Mouse (Mus musculus): ENCODE results near the gene Ccl3. TPM values are rescaled to one million over a fixed set of nuclear protein-coding genes. Genes with fewer than 3 reads are reported as not detected.

The Ccl3 gene
- not detected in 2 replicates for polyA plus RNA-seq (2012)

GRCm38 (mm10) chr11:83649305-83649841 lies at the start of gene Ccl3:
Ccl3 (minus strand) TSS chr11:83649355.
- TF ChIP-seq GATA1 (IDR thresholded peaks at IDR 0.05; ENCODE audit: low read length): no peak

GRCm38 (mm10) chr11:83692008-83692407 lies 42.9 kb upstream of the Ccl3 start:
- no peak for TF ChIP-seq GATA1 (IDR thresholded peaks at IDR 0.05; ENCODE audit: low read length)

- no peak for TF ChIP-seq GATA1 (IDR thresholded peaks at IDR 0.05; ENCODE audit: low read length)
These were observed 40.8 kb upstream of the Ccl3 start for GRCm38 (mm10) chr11:83689918-83690317.

- TF ChIP-seq GATA1 (IDR thresholded peaks at IDR 0.05; ENCODE audit: low read length): no peak
These were observed 26.5 kb upstream of the Ccl3 start for GRCm38 (mm10) chr11:83675665-83676064.

- TF ChIP-seq GATA1 (IDR thresholded peaks at IDR 0.05; ENCODE audit: low read length): no peak
These were observed 22.6 kb upstream of the Ccl3 start for GRCm38 (mm10) chr11:83671743-83672142.

GRCm38 (mm10) chr11:83663532-83663931 lies 14.4 kb upstream of the Ccl3 start:
- TF ChIP-seq GATA1 (IDR thresholded peaks at IDR 0.05; ENCODE audit: low read length): no peak

GRCm38 (mm10) chr11:83662204-83662603 lies 13.0 kb upstream of the Ccl3 start, which contains the start of gene Ccl4:
Ccl4 (plus strand) TSS chr11:83662584.
- TF ChIP-seq GATA1 (IDR thresholded peaks at IDR 0.05; ENCODE audit: low read length): no peak

- no peak for TF ChIP-seq GATA1 (IDR thresholded peaks at IDR 0.05; ENCODE audit: low read length)
These were observed 9.6 kb upstream of the Ccl3 start for GRCm38 (mm10) chr11:83658797-83659196.

- TF ChIP-seq GATA1 (IDR thresholded peaks at IDR 0.05; ENCODE audit: low read length): no peak
These were observed 8.4 kb upstream of the Ccl3 start for GRCm38 (mm10) chr11:83657508-83657907.

GRCm38 (mm10) chr11:83654606-83655005 lies 5.5 kb upstream of the Ccl3 start:
- no peak for TF ChIP-seq GATA1 (IDR thresholded peaks at IDR 0.05; ENCODE audit: low read length)

GRCm38 (mm10) chr11:83646356-83647149 lies 2.6 kb downstream of the Ccl3 start:
- TF ChIP-seq GATA1 (IDR thresholded peaks at IDR 0.05; ENCODE audit: low read length): no peak

- no peak for TF ChIP-seq GATA1 (IDR thresholded peaks at IDR 0.05; ENCODE audit: low read length)
These were observed 3.6 kb downstream of the Ccl3 start, which contains the start of gene Rpl9-ps1 for GRCm38 (mm10) chr11:83645521-83645920. Rpl9-ps1 (minus strand) TSS chr11:83645621.

- TF ChIP-seq GATA1 (IDR thresholded peaks at IDR 0.05; ENCODE audit: low read length): no peak
These were observed 7.9 kb downstream of the Ccl3 start for GRCm38 (mm10) chr11:83641216-83641615.

- TF ChIP-seq GATA1 (IDR thresholded peaks at IDR 0.05; ENCODE audit: low read length): no peak
These were observed 9.0 kb downstream of the Ccl3 start for GRCm38 (mm10) chr11:83640141-83640540.

- TF ChIP-seq GATA1 (IDR thresholded peaks at IDR 0.05; ENCODE audit: low read length): no peak
These were observed 9.6 kb downstream of the Ccl3 start for GRCm38 (mm10) chr11:83639533-83639932.

GRCm38 (mm10) chr11:83638934-83639333 lies 10.2 kb downstream of the Ccl3 start:
- no peak for TF ChIP-seq GATA1 (IDR thresholded peaks at IDR 0.05; ENCODE audit: low read length)

- no peak for TF ChIP-seq GATA1 (IDR thresholded peaks at IDR 0.05; ENCODE audit: low read length)
These were observed 12.4 kb downstream of the Ccl3 start for GRCm38 (mm10) chr11:83636742-83637235.

Measured in G1E-ER4 (cell line).